Mouse (Mus musculus): ENCODE measurements around the gene Pum1.
A peak's percentile ranks its signal among the peaks of the same experiment; 100 is the strongest.

Gene Pum1

DNA sequence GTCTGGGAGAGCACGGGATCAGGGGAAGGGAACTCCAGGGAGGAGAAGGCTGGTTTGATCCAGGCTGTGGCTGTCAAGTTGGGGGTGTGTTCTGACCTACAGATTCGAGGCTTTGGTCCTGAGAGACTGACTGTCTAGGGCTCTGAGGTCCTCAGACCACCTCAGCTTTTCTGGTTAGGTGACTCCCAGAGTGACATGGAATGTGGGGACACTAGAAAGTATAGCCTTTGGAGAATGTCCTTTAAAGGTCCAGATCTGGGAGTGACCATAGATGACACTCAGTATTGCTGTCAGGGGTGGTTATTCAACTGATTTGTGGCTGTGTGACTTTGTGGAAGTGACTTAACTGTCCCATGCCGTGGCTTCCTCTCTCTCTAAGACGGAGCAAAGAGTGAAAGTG is 131.7 kb downstream of the Pum1 start:
- DNase-seq = no peak

DNA sequence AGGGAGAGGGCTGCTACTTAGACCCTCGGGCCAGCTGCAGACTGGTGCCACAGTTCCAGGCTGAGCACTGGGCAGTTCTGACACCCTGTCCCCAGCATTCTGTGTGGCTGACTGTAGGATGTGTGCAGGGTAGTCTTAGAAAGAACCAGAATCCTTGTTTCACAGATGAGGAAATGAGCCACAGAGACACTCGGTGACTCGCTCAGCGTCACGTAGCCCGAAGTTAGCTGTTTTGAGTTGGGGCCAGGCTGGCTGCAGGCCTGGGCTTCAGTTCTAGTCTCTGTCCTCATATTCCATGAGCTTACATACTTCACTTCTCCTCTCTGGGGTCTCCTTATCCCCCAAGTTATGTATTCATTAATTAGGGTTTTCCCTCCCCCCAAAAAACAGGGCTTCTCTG is 132.8 kb downstream of the Pum1 start:
- no peak for DNase-seq

GRCm38 (mm10) chr4:130797201-130798051 is 134.3 kb downstream of the Pum1 start:
- no peak for DNase-seq

DNA sequence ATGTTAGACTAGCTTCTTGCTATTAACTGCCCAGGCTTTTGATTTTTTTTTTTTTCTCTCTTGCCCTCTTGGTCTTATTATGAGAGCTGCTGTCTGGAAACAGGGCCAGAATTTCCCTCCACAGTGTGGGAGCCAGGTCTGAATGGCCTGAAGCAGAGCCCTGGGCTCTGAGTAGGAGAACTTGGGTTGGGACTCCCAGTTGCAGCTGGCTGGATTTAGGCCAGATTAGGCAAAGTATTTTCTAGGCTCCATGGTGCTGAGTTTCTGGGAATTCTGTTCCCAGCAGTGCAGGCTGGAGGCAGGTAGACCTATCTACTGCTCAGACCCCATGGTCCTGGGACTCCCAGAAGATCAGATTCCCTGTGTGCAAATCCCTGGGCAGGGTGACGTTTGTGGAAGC is 135.3 kb downstream of the Pum1 start:
- DNase-seq = no peak

DNA sequence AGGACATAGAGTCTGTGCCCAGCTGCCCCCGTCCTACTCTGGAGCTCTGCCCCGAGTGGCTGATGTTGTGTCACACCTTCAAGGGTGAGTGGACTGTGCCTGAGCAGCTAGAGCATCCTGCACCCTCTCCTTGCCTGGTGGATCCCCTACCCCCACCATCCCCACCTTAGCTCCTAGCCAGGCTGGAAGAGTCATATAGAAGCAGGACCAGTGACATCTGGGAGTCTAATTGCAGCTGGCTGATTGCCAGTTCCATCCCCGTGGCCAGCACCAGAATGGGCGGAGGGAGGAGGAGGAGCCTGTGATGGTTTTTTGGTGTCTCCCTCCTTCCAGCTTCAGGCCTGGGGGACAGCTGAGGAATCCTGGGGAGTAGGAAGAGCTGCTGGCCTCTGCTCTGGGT is 136.0 kb downstream of the Pum1 start:
- peak; percentile 53 to 70 for DNase-seq

GRCm38 (mm10) chr4:130799582-130799981 is 136.5 kb downstream of the Pum1 start:
- no peak for DNase-seq

DNA sequence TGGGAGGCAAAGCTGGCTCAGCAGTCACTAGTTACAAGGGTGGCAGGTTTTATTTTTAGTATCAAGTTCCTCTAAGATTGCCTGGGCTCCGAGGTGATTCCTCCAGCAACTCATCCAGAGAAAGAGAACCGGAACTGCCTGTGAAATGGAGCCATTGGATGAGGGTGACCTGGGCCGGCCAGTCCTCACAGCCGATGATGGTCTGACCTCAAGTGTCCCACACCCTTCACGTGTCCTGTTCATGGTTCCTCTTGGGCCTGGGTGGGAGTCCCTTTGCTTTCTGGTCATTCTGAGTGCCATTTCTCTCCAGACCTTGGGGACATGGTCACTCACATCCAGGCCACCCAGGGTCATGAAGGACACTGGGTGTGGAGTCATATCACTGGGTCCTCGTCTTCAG is 137.0 kb downstream of the Pum1 start:
- DNase-seq = no peak

DNA sequence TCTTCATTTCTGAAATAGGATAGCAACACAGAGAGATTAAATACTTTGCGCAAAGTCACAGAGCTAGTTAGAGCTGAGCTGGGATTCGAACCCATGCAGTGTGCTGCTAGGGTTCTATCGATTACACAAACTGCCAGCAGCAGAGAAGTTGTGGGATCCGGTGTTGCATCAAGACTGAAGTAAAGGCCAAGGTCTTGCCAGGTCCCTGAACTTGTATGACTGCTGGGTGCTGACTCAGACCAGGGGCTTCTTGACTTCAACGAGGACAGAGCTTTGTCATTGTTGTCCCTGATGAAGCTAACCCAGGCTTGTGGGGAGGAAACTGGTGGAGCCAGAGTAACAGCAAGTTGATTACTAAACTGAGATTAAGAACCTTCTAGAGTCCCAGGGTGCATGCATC is 138.1 kb downstream of the Pum1 start:
- DNase-seq = no peak

GRCm38 (mm10) chr4:130801624-130802329 is 138.7 kb downstream of the Pum1 start:
- DNase-seq = no peak

DNA sequence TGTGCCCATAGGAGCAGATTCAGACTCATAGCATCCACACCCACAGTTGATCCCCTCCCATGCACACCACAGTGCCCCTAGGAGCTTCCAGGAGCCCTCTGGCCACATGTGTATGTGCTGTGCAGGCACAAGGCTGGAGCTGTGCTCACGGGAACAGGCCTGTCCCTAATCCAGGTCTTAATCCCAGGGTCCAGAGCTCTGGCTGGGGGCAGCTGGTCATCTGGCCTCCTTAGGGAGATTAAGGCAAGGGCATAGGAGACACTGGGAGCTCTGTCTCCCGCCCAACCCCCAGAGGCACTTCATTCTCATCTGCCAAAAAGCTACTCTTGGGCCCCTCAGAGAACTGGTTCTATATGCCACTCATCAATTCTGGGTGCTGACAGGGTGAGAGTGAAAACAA is 140.5 kb downstream of the Pum1 start:
- no peak for DNase-seq

- DNase-seq = no peak
These were observed 141.2 kb downstream of the Pum1 start for GRCm38 (mm10) chr4:130804292-130804691.

GRCm38 (mm10) chr4:130804771-130805361 is 141.7 kb downstream of the Pum1 start:
- DNase-seq = peak; percentile 92 to 93

DNA sequence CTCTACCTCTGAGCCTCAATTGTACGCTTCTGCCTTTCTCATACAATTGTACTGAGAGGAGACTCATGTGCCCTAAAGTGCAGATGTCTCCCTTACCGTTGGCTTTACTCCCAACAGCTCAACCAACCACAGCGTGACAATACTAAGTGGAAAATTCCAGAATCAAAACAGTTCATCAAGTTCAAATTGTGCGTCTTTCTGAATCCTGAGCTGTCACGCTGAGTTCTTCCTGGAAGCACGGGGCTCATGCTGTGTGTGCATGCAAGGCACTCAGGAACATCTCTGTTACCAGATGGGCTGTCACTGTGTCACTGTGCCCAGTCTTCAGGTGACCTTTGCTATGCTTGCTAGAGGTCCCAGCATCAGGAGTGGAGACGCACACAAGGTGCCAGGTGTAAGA is 142.6 kb downstream of the Pum1 start:
- peak in 1 of 2 experiments; percentile 41 for DNase-seq

DNA sequence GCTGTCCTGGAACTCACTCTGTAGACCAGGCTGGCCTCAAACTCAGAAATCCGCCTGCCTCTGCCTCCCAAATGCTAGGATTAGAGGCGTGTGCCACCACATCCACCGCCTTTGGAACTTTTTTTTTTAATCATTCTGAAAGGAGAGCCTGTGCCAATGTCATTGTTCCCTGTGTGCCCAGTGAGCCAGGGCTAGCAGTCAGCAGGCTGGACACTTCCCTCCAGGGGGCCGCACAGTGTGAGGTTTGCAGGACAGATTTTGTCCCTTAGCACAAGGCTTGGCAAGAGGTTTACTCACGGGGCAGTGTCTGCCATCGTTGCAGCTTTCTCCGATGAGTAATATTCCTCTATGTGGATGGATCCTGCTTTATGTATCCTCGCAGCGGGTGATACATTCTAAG is 143.6 kb downstream of the Pum1 start:
- peak; percentile 57 to 70 for DNase-seq

GRCm38 (mm10) chr4:130809784-130810183 is 146.7 kb downstream of the Pum1 start:
- peak in 1 of 2 experiments; percentile 51 for DNase-seq

GRCm38 (mm10) chr4:130810845-130811244 is 147.7 kb downstream of the Pum1 start:
- DNase-seq = no peak

- no peak for DNase-seq
These were observed 148.3 kb downstream of the Pum1 start for GRCm38 (mm10) chr4:130811385-130811784.

DNA sequence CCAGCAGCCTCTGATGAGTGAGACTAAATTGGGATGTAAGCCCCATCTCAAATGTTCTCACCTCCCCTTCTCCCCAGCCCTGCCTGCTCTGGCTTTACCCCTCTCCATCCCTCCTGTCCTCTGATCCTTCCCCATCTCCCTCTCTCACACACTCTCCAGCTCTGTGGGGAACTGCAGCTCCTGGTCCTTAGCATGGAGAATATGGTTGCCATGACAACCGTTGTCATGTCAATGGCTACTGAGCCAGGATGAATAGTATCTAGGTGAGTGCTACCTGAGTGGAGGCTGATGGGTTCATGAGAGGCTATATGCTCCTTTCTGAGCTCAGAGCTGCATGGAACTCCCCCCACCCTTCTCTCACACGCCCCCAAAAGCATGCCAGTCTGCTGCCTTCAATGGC is 150.8 kb downstream of the Pum1 start:
- DNase-seq = no peak

DNA sequence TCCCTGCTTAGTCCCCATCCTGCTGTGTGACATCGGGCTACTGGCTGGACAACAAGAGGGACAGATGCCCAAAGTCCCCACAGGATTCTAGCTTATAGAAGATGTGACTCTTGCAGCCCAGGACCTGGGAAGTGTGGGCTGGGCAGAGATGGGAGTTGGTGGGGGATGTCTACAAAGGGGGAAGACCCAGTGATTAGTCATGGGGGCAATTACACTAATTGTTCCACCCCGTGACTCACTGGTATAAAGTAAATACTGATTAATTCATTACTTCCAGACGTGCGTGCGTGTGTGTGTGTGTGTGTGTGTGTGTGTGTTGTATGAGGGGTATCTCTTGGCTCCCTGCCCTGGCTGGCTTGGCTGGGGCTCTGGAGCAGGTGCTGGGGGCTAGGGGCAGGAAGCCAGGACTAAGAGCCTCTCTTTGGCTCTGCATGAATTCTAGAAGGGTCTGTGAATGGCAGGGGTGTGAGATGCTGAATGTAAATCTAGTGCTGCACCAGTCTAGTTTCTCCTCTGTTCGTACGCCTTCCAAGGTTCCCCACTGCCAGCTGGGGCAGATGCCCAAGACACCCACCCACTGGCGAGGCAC is 151.7 kb downstream of the Pum1 start:
- no peak for DNase-seq

DNA sequence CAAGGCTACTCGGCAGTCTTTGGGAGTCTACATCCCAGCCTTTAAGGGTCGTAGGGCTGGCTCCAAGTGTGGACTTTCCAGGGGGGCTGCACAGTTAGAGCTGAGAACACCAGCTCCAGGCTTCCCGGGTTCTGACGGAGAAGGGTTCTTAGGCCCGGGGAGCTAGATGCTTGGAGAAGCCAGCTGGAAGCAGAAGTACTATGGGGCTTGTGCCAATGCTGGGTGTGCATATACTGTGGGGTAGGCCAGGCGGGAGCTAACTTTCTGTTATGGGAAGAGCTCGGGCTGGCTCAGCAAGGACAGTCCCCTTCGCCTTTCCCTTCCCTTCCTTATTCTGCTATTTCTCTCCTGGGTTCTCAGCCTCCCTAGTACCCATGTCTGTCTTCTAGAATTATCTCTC is 152.7 kb downstream of the Pum1 start:
- no peak for DNase-seq

- no peak for DNase-seq
These were observed 156.7 kb downstream of the Pum1 start for GRCm38 (mm10) chr4:130819806-130820205.

- no peak for DNase-seq
These were observed 157.6 kb downstream of the Pum1 start for GRCm38 (mm10) chr4:130820594-130821255.

Measured in cerebellum, postnatal 25 days (tissue).